Mouse (Mus musculus) midbrain, embryonic 14.5 days (tissue): ENCODE data around the gene Rpn2. TPM values are rescaled to one million over a fixed set of nuclear protein-coding genes. Genes with fewer than 3 reads are reported as not detected.

ENCODE experiments used
- ATAC-seq: fragments of 200-750 bp; cut with Nextera tagmentation; 2 replicates; pipeline ENCODE4 v1.8.0; 2017; ENCODE audit warnings: moderate number of reproducible peaks, moderate library complexity; ENCODE audit not compliant: low FRiP score, low TSS enrichment
- DNase-seq: peaks from one replicate; pipeline ENCODE4 v3.0.0-alpha.2; 2015
- H3K27ac ChIP-seq: fragments of 300-500 bp; sonication (generic); replicated peaks from 2 replicates; pipeline ENCODE4 v1.5.1; 2014; ENCODE audit warnings: mild to moderate bottlenecking, low read depth, low read length, moderate library complexity
- H3K27me3 ChIP-seq: fragments of 300-500 bp; sonication (generic); 2 replicates; pipeline ENCODE4 v1.6.1; 2014; ENCODE audit warnings: low read length, control low read depth, mixed read lengths; ENCODE audit not compliant: control insufficient read depth, insufficient read depth
- H3K36me3 ChIP-seq: fragments of 300-500 bp; sonication (generic); 2 replicates; pipeline ENCODE4 v1.6.1; 2014; ENCODE audit warnings: low read length, control low read depth; ENCODE audit not compliant: control insufficient read depth, insufficient read depth
- H3K4me1 ChIP-seq: fragments of 300-500 bp; sonication (generic); 2 replicates; pipeline ENCODE4 v1.6.1; 2014; ENCODE audit warnings: mild to moderate bottlenecking, antibody characterized with exemption, low read length, control low read depth; ENCODE audit not compliant: control insufficient read depth, insufficient read depth
- H3K4me2 ChIP-seq: fragments of 300-500 bp; sonication (generic); 2 replicates; pipeline ENCODE4 v1.6.1; 2014; ENCODE audit warnings: mild to moderate bottlenecking, low read length, moderate library complexity
- H3K4me3 ChIP-seq: fragments of 300-500 bp; sonication (generic); replicated peaks from 2 replicates; pipeline ENCODE4 v1.5.1; 2014; ENCODE audit warnings: low read depth, low read length
- H3K9ac ChIP-seq: fragments of 300-500 bp; sonication (generic); replicated peaks from 2 replicates; pipeline ENCODE4 v1.6.1; 2014; ENCODE audit warnings: mild to moderate bottlenecking, low read length, moderate library complexity
- H3K9me3 ChIP-seq: fragments of 300-500 bp; sonication (generic); 2 replicates; pipeline ENCODE4 v1.6.1; 2016; ENCODE audit warnings: low read length, control low read depth, mixed read lengths; ENCODE audit not compliant: control insufficient read depth
- WGBS: fragments of 180-500 bp; shearing (Covaris S2); extraction: QIAGEN DNeasy Blood & Tissue Kit; methylation state at CpG from one replicate; pipeline ENCODE4 v1.1.7; 2014; 5-methylcytosine and 5-hydroxymethylcytosine counted together
- polyA plus RNA-seq: library from polyadenylated mRNA; unstranded; fragments of >200 nt; fragmentation: Nextera tagmentation; extraction: Ambion mirVana; gene quantifications from 2 replicates; pipeline ENCODE4 v1.2.1, GENCODE M21; 2014

Rpn2 gene
- polyA plus RNA-seq, 1 experiment from 2014 or later, result 194 TPM

GRCm38 (mm10) chr2:157338663-157339062 is 59.8 kb downstream of the Rpn2 start:
- H3K9ac ChIP-seq, result no peak overlapping the region
- no peak overlapping the region for H3K4me3 ChIP-seq
- H3K4me1 ChIP-seq, result peaks cover 36% of the 10 kb centered on the region
- no peak overlapping the region for H3K4me2 ChIP-seq
- no peaks in the 10 kb centered on the region for H3K9me3 ChIP-seq
- DNase-seq (peak; percentile 79), ATAC-seq (no peak)
- no peaks in the 10 kb centered on the region for H3K36me3 ChIP-seq
- no peaks in the 10 kb centered on the region for H3K27me3 ChIP-seq
- WGBS, result 20% methylated on average over 5 of the region's 5 CpGs
- no peak overlapping the region for H3K27ac ChIP-seq

DNA sequence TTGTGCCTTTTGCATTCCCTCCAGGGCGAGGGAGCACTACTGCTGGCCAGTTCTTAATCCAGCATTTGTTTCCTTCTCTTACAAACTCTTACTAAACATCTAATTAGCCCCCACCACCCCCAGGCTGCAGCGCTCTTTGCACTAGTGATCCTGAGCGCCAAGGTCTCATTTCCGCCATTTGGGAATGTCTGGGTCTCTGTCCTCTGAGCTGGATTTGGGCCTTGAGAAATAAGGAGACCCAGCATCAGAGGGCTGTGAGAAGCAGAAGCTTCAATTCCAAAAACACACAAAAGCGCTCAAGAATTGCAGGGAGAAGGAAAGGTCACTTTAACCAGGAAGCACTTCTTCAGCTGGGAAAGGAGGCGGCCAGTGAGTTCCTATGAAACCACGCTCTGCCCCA is 60.7 kb downstream of the Rpn2 start:
- Histone ChIP-seq H3K4me3 (no peak overlapping the region), H3K4me2 (no peak overlapping the region), H3K9ac (peak overlapping the region; percentile 29; the same call in 1 of the 2 replicates), H3K36me3 (no peaks in the 10 kb centered on the region), H3K4me1 (peaks cover 36% of the 10 kb centered on the region), H3K27me3 (no peaks in the 10 kb centered on the region), H3K27ac (peak overlapping the region; percentile 92), H3K9me3 (no peaks in the 10 kb centered on the region)
- DNase-seq (no peak), ATAC-seq (no peak)
- 62% methylated on average over 7 of the region's 7 CpGs for WGBS

DNA sequence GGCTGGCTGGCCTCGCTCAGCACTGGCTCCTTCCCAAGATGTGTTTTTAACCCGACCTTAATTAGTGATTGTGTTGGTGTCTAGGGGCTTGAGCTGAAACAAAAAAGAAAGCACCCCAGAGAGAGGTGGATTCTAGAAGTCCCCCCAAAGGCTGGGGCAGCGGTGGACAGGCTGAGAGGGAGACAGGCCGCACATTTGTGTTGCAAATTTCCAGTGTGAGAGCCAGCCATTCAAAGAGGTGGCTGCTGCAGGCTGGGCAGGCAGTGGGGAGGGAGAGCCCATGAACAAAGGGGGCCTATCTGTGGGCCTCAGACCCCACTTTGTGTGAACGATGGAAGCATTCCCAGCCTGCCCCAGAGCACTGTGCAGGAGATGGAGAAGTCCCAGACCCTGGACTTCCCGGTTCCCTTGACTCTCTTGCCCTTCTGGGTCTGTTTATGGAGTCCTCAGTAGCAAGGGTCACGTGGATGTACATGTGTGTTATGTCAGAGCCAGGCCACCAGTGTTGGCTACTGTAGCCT is 61.5 kb downstream of the Rpn2 start:
- ATAC-seq, result peak; percentile 67; the same call in 1 of the 2 replicates
- no peak overlapping the region; the same call in 1 of the 2 replicates for H3K4me2 ChIP-seq
- peak; percentile 76 for DNase-seq
- peak overlapping the region; percentile 92 for H3K27ac ChIP-seq
- peaks cover 36% of the 10 kb centered on the region for H3K4me1 ChIP-seq
- H3K4me3 ChIP-seq, result no peak overlapping the region
- no peaks in the 10 kb centered on the region for H3K36me3 ChIP-seq
- peak overlapping the region; percentile 40 for H3K9ac ChIP-seq
- no peaks in the 10 kb centered on the region for H3K27me3 ChIP-seq
- 7% methylated on average over 7 of the region's 7 CpGs for WGBS
- no peaks in the 10 kb centered on the region for H3K9me3 ChIP-seq

DNA sequence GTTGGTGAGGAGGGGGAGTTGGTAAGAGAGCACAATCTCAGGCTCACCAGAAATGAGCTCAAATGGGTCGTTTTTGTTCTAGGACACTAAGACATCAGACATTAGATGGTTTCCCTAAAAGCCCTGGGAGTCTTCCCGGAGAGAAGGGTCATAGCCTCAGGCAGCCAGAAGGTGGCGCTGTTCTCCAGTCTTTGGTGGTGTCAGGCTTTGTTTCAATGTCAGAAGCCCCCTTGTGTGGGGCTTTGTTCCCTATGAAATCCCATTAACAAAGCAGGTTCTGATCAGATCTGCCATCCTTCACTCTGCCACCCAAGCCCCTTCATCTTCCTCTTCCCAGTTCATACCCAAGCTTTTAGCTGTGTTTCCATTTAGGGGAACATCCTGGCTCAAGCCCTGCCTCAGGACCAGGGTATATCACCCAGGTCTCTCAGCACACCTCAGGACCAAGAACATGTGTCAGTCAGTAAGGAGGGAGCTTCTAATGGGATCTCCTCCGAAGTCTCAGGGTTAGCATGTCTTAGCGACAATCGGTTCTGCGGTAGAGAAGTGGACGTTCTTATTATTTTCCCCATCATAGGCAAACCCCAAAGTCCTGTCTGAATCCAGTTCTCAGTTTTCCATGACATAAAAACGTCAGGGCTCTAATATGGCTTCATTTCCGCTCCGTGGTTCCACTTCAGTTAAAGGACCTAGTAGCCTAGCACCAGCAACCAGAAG is 62.9 kb downstream of the Rpn2 start:
- Histone ChIP-seq H3K36me3 (no peaks in the 10 kb centered on the region), H3K9me3 (no peaks in the 10 kb centered on the region), H3K4me1 (peaks cover 44% of the 10 kb centered on the region), H3K27me3 (no peaks in the 10 kb centered on the region), H3K4me3 (no peak overlapping the region), H3K4me2 (no peak overlapping the region), H3K27ac (peak overlapping the region; percentile 92), H3K9ac (peak overlapping the region; percentile 51)
- WGBS, result 27% methylated on average over 11 of the region's 11 CpGs
- peak; percentile 67 for ATAC-seq
- DNase-seq, result peak; percentile 95

DNA sequence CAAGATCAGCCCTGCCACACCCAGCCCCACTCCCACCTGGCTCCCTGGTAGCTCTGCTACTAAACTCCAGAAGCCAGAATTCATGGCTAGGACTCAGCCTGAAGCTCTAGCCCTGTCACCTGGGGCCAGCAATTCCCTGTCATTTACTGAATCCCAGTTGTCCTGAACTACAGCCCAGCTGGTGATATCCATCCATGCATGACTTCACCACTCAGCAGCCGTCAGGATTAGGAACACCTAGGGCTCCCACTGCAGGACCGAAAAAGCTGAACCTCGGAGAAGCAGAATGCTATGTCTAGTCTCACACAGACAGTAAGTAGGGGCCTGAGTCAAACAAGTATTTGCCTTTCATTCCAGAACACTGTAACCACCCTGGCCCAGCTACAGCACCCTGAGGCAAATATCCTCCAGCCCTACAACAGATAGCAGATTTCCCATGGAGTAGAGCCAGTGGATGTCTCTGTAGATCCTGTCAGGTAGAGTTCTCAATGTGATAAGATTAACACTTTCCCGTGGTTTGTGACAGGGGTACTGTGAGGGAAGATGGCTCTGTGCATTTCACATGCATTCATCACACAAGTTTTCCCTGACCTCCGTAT is 63.6 kb downstream of the Rpn2 start:
- WGBS, result 20% methylated on average over 5 of the region's 5 CpGs
- no peak overlapping the region for H3K4me3 ChIP-seq
- H3K27me3 ChIP-seq, result no peaks in the 10 kb centered on the region
- ATAC-seq, result no peak
- peak overlapping the region; percentile 92 for H3K27ac ChIP-seq
- peaks cover 47% of the 10 kb centered on the region for H3K4me1 ChIP-seq
- peak; percentile 51 for DNase-seq
- no peak overlapping the region for H3K4me2 ChIP-seq
- no peaks in the 10 kb centered on the region for H3K9me3 ChIP-seq
- no peaks in the 10 kb centered on the region for H3K36me3 ChIP-seq
- peak overlapping the region; percentile 51 for H3K9ac ChIP-seq

- Histone ChIP-seq H3K9me3 (no peaks in the 10 kb centered on the region), H3K27me3 (no peaks in the 10 kb centered on the region), H3K9ac (no peak overlapping the region), H3K4me3 (no peak overlapping the region), H3K27ac (peak overlapping the region; percentile 52), H3K36me3 (no peaks in the 10 kb centered on the region), H3K4me1 (peaks cover 56% of the 10 kb centered on the region), H3K4me2 (no peak overlapping the region)
- WGBS, result 67% methylated on average over 6 of the region's 6 CpGs
- no peak for ATAC-seq
- DNase-seq, result no peak
Observed at GRCm38 (mm10) chr2:157343337-157343736, 64.5 kb downstream of the Rpn2 start.

DNA sequence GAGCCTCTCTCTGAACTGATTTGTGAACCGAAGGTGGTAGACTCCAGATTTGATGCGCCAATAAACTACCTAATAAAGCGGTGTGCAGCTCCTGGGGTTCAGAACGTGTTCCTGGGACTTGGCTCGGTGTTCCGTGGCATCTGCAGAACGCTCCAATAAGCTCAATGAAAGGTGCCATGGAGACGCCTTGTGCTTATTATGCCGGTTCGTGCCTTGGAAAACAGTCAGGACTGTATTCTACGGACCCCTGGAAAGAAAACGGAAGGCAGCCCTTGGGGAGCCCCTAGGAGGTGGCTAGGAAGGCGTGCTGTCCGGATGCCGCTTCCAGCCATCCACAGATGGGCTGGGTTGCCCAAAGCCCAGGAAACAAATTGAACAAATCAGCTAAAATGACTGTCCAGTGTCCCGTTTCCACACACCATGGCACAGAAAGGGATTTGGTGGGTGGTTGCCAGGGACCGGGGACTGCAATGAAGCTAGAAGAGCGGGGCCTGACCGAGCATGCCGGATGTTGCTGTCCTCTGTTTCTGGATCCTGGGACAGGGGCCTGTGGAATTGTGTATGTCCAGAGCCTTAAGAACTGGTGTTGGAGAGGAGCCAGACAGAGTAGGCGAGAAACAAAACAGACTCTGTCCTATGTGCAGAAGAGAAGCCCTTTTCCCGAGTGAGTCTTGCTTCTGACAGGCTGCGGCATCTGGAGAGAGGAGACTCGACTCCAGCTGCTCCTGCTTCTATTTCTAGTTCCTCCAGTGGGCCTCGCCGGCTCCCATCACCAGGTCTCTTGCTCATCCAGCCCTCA is 68.7 kb downstream of the Rpn2 start, which contains the start of gene Ghrh:
Gene Ghrh, minus strand, starts transcription at position 146 of the 799 bp plus-strand sequence.
- peak within 1 kb of the TSS; percentile 92 for H3K27ac ChIP-seq
- H3K4me1 ChIP-seq, result peaks cover 37% of the 10 kb centered on the region
- 35% methylated on average over 26 of the region's 26 CpGs for WGBS
- H3K9ac ChIP-seq, result peak within 1 kb of the TSS; percentile 44
- H3K9me3 ChIP-seq, result no peaks in the 10 kb centered on the region
- DNase-seq (peak; percentile 74), ATAC-seq (peak; percentile 43)
- no peaks in the 10 kb centered on the region for H3K36me3 ChIP-seq
- H3K4me3 ChIP-seq, result no peak within 1 kb of the TSS
- no peaks in the 10 kb centered on the region for H3K27me3 ChIP-seq
- 0 out of 2 replicates have a peak within 1 kb of the TSS, but pooled peaks have one; percentile 3 for H3K4me2 ChIP-seq

GRCm38 (mm10) chr2:157349121-157349778 is 70.4 kb downstream of the Rpn2 start:
- peak overlapping the region; percentile 38 for H3K4me2 ChIP-seq
- peak; percentile 38; the same call in 1 of the 2 replicates for ATAC-seq
- H3K9ac ChIP-seq, result no peak overlapping the region
- H3K4me1 ChIP-seq, result peaks cover 31% of the 10 kb centered on the region
- no peak overlapping the region for H3K4me3 ChIP-seq
- H3K27me3 ChIP-seq, result no peaks in the 10 kb centered on the region
- 23% methylated on average over 12 of the region's 12 CpGs for WGBS
- no peaks in the 10 kb centered on the region for H3K9me3 ChIP-seq
- no peaks in the 10 kb centered on the region for H3K36me3 ChIP-seq
- H3K27ac ChIP-seq, result peak overlapping the region; percentile 92
- peak; percentile 85 for DNase-seq
